Mouse (Mus musculus): ENCODE measurements around the gene Gli2. TPM values are rescaled to one million over a fixed set of nuclear protein-coding genes. Genes with fewer than 3 reads are reported as not detected.

Gene Gli2
- 2.1 and 3.8 TPM in 2 replicates for polyA plus RNA-seq (2015; fragmentation: Nextera tagmentation; extraction: Ambion mirVana)

DNA sequence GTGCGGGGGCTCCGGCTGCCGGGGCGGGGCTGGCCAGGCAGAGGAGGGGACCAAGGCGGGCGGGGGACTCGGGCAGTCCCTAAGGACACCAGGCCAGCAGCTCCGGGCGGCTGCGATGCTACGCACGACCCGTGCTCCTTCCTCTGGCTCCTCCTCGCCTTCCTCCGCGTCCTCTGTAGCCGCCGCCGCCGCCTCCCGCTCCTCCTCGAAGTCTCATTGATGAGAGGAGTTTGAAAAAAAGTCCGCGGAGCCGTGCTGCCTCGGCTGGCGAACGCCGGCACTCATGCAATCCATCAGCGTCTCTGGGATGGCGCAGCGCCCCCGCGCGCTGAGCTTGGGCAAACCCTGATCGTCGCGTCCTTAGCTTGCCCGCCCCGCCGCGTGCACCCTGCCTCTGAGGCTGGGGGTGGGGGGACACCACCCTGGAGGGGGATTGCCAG lies at the start of gene Gli2:
Gene Gli2 (minus strand): TSS at position 218 of the 440 bp plus-strand sequence.
- Histone ChIP-seq H3K27ac (ENCODE audit: low read depth, low read length) (peak within 1 kb of the TSS; percentile 54), H3K4me3 (ENCODE audit: low read depth, low read length) (peak within 1 kb of the TSS; percentile 53), H3K9ac (ENCODE audit: low read depth, low read length) (peak within 1 kb of the TSS; percentile 40; the same call in 1 of the 2 replicates), H3K9me3 (ENCODE audit: control insufficient read depth) (no peaks in the 10 kb centered on the region), H3K4me1 (replicated peaks; ENCODE audit: control insufficient read depth, insufficient read depth, low read length) (no peaks in the 10 kb centered on the region), H3K36me3 (ENCODE audit: control insufficient read depth, insufficient read depth) (no peaks in the 10 kb centered on the region), H3K27me3 (replicated peaks; ENCODE audit: control insufficient read depth, insufficient read depth, low read length) (peaks cover 45% of the 10 kb centered on the region), H3K4me2 (replicated peaks; ENCODE audit: low read depth) (peak within 1 kb of the TSS; percentile 77)
- ATAC-seq, result peak; percentile 59
- peak; percentile 87 for TF ChIP-seq CTCF (IDR thresholded peaks at IDR 0.05; ENCODE audit: low read depth)
- WGBS, result 0% methylated on average over 37 of the region's 42 CpGs

GRCm38 (mm10) chr1:119097921-119098521 lies 44.6 kb upstream of the Gli2 start:
- Histone ChIP-seq H3K4me1 (replicated peaks; ENCODE audit: control insufficient read depth, insufficient read depth, low read length) (no peaks in the 10 kb centered on the region), H3K27ac (ENCODE audit: low read depth, low read length) (no peak overlapping the region)
- ATAC-seq, result no peak

DNA sequence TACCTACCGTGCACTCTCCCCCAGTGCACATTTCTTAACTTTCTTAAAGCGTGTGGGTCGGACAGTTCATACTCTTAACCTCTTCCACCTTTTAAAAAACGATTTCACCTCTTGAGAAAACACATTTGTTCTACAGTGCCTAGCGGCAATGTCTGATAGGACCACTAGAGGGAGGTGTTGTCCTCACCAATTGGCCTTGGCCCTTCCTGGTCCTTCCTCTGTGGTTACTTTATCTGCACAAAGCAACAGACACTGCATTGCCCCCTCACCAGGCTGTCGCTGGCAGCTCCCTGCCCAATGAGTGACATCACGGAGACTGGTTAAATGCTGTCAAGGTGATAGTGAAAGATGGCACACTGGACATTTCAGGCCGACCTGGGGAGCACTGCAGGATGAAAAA lies 40.3 kb upstream of the Gli2 start:
- WGBS, result 18% methylated on average over 8 of the region's 8 CpGs
- H3K9ac ChIP-seq (ENCODE audit: low read depth, low read length), result no peak overlapping the region
- ATAC-seq, result no peak
- H3K4me1 ChIP-seq (replicated peaks; ENCODE audit: control insufficient read depth, insufficient read depth, low read length), result no peaks in the 10 kb centered on the region
- H3K9me3 ChIP-seq (ENCODE audit: control insufficient read depth), result no peaks in the 10 kb centered on the region
- no peaks in the 10 kb centered on the region for H3K36me3 ChIP-seq (ENCODE audit: control insufficient read depth, insufficient read depth)
- H3K4me3 ChIP-seq (ENCODE audit: low read depth, low read length), result no peak overlapping the region
- H3K4me2 ChIP-seq (replicated peaks; ENCODE audit: low read depth), result no peak overlapping the region
- no peak overlapping the region for H3K27ac ChIP-seq (ENCODE audit: low read depth, low read length)
- peak; percentile 92 for TF ChIP-seq CTCF (IDR thresholded peaks at IDR 0.05; ENCODE audit: low read depth)
- H3K27me3 ChIP-seq (replicated peaks; ENCODE audit: control insufficient read depth, insufficient read depth, low read length), result no peaks in the 10 kb centered on the region

More at GRCm38 (mm10) chr1:119097921-119098521, 44.6 kb upstream of the Gli2 start:
- Histone ChIP-seq H3K9me3 (ENCODE audit: control insufficient read depth) (no peaks in the 10 kb centered on the region), H3K9ac (ENCODE audit: low read depth, low read length) (no peak overlapping the region), H3K4me2 (replicated peaks; ENCODE audit: low read depth) (no peak overlapping the region), H3K36me3 (ENCODE audit: control insufficient read depth, insufficient read depth) (no peaks in the 10 kb centered on the region), H3K4me3 (ENCODE audit: low read depth, low read length) (no peak overlapping the region), H3K27me3 (replicated peaks; ENCODE audit: control insufficient read depth, insufficient read depth, low read length) (no peaks in the 10 kb centered on the region)
- TF ChIP-seq CTCF (IDR thresholded peaks at IDR 0.05; ENCODE audit: low read depth), result no peak
- WGBS, result 40% methylated on average over 13 of the region's 13 CpGs

- Histone ChIP-seq H3K4me3 (ENCODE audit: low read depth, low read length) (no peak overlapping the region), H3K9ac (ENCODE audit: low read depth, low read length) (no peak overlapping the region), H3K27ac (ENCODE audit: low read depth, low read length) (no peak overlapping the region), H3K9me3 (ENCODE audit: control insufficient read depth) (no peaks in the 10 kb centered on the region), H3K27me3 (replicated peaks; ENCODE audit: control insufficient read depth, insufficient read depth, low read length) (no peaks in the 10 kb centered on the region), H3K4me2 (replicated peaks; ENCODE audit: low read depth) (no peak overlapping the region), H3K4me1 (replicated peaks; ENCODE audit: control insufficient read depth, insufficient read depth, low read length) (no peaks in the 10 kb centered on the region), H3K36me3 (ENCODE audit: control insufficient read depth, insufficient read depth) (no peaks in the 10 kb centered on the region)
- 68% methylated on average over 18 of the region's 18 CpGs for WGBS
- no peak for ATAC-seq
- TF ChIP-seq CTCF (IDR thresholded peaks at IDR 0.05; ENCODE audit: low read depth), result no peak
Observed at GRCm38 (mm10) chr1:119089887-119090620, 36.6 kb upstream of the Gli2 start.

DNA sequence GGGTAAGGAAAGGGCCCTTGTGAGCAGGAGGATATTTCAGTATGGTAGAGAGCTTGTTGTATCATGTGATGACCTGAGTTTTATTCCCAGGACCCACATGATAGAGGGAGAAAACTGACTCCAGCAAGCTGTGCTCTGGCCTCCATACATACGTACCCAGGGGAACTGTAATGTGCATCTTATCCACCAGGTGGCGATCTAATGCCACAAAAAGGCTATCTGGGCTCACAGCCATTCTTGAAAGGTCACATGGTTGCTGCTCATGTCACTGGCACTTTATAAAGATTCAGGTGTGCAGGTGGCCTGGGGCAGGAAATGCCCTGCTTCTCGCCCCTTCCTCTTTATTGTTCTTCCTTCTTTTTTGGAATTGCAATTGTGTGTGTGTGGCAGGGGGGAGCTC lies 34.1 kb upstream of the Gli2 start:
- Histone ChIP-seq H3K4me2 (replicated peaks; ENCODE audit: low read depth) (no peak overlapping the region), H3K9me3 (ENCODE audit: control insufficient read depth) (no peaks in the 10 kb centered on the region), H3K4me1 (replicated peaks; ENCODE audit: control insufficient read depth, insufficient read depth, low read length) (no peaks in the 10 kb centered on the region), H3K27me3 (replicated peaks; ENCODE audit: control insufficient read depth, insufficient read depth, low read length) (no peaks in the 10 kb centered on the region), H3K36me3 (ENCODE audit: control insufficient read depth, insufficient read depth) (no peaks in the 10 kb centered on the region), H3K9ac (ENCODE audit: low read depth, low read length) (no peak overlapping the region), H3K4me3 (ENCODE audit: low read depth, low read length) (no peak overlapping the region), H3K27ac (ENCODE audit: low read depth, low read length) (no peak overlapping the region)
- peak; percentile 96 for TF ChIP-seq CTCF (IDR thresholded peaks at IDR 0.05; ENCODE audit: low read depth)
- peak; percentile 62; the same call in 1 of the 2 replicates for ATAC-seq
- WGBS, result 7% methylated on average over 3 of the region's 3 CpGs

DNA sequence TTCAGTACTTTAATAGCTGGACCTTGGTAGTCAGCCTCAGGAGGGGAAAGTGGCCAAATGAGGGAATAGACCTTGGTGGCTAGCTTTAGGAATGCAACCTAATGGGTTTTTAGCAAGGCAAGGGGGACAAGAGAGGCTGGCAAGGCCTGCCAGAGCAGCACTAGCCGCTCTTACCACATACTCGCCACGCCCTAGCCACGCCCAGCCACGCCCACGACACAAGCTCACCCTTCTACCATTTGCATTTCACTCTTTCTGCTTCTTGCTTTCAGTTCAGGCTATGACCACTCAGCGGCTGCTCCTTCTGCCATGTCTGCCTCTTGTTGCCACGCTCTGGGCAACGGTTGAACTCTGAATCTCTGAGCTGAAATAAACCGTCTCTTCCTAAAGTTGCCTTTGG lies 32.4 kb upstream of the Gli2 start:
- H3K27ac ChIP-seq (ENCODE audit: low read depth, low read length), result no peak overlapping the region
- H3K27me3 ChIP-seq (replicated peaks; ENCODE audit: control insufficient read depth, insufficient read depth, low read length), result no peaks in the 10 kb centered on the region
- H3K9me3 ChIP-seq (ENCODE audit: control insufficient read depth), result no peaks in the 10 kb centered on the region
- no peak for TF ChIP-seq CTCF (IDR thresholded peaks at IDR 0.05; ENCODE audit: low read depth)
- no peak for ATAC-seq
- H3K9ac ChIP-seq (ENCODE audit: low read depth, low read length), result no peak overlapping the region
- H3K4me2 ChIP-seq (replicated peaks; ENCODE audit: low read depth), result no peak overlapping the region
- H3K4me3 ChIP-seq (ENCODE audit: low read depth, low read length), result no peak overlapping the region
- H3K4me1 ChIP-seq (replicated peaks; ENCODE audit: control insufficient read depth, insufficient read depth, low read length), result no peaks in the 10 kb centered on the region
- WGBS, result 52% methylated on average over 10 of the region's 10 CpGs
- H3K36me3 ChIP-seq (ENCODE audit: control insufficient read depth, insufficient read depth), result no peaks in the 10 kb centered on the region
